Mouse (Mus musculus) cerebellum, adult 2 months (tissue): ENCODE measurements at regions not wholly inside any gene's neighbourhood (a gene's known extent, or its start where the extent isn't known, plus 50 kb on each side); places are given as distances from the start of the nearest gene placed in this dataset.

Source experiments
- CTCF ChIP-seq: fragments of 200-500 bp; IDR thresholded peaks from 2 replicates; pipeline ENCODE4 v1.5.1; 2011; ENCODE audit warnings: low read depth, mild to moderate bottlenecking, control low read depth, low read length, moderate library complexity, borderline replicate concordance; ENCODE audit not compliant: insufficient read depth
- POLR2A ChIP-seq: fragments of 200-500 bp; IDR thresholded peaks from 2 replicates; pipeline ENCODE4 v1.6.1; 2011; ENCODE audit warnings: low read length, control low read depth, borderline replicate concordance; ENCODE audit not compliant: insufficient read depth

GRCm38 (mm10) chr9:41359286-41359685 is 197.8 kb upstream of the Ubash3b start:
- TF ChIP-seq POLR2A (no peak), CTCF (no peak)
